Mouse (Mus musculus) midbrain, embryonic 11.5 days (tissue): ENCODE measurements around the gene Npnt. TPM values are rescaled to one million over a fixed set of nuclear protein-coding genes. Genes with fewer than 3 reads are reported as not detected.

Experiments used
- ATAC-seq: fragments of 200-750 bp; cut with Nextera tagmentation; 2 replicates; pipeline ENCODE4 v1.8.0; 2017; ENCODE audit warnings: moderate TSS enrichment, moderate library complexity; ENCODE audit not compliant: low FRiP score
- DNase-seq: peaks from one replicate; pipeline ENCODE4 v3.0.0; 2015; ENCODE audit warnings: low spot score; ENCODE audit errors: missing footprints
- H3K27ac ChIP-seq: fragments of 300-500 bp; sonication (generic); 2 replicates; pipeline ENCODE4 v1.5.1; 2014; ENCODE audit warnings: low read depth, low read length
- H3K27me3 ChIP-seq: fragments of 300-500 bp; sonication (generic); 2 replicates; pipeline ENCODE4 v1.6.1; 2014; ENCODE audit warnings: mild to moderate bottlenecking, low read length, moderate library complexity, mixed read lengths; ENCODE audit not compliant: control insufficient read depth, insufficient read depth
- H3K36me3 ChIP-seq: fragments of 300-500 bp; sonication (generic); 2 replicates; pipeline ENCODE4 v1.6.1; 2014; ENCODE audit warnings: mild to moderate bottlenecking, low read length, moderate library complexity, mixed read lengths; ENCODE audit not compliant: control insufficient read depth, insufficient read depth
- H3K4me1 ChIP-seq: fragments of 300-500 bp; sonication (generic); 2 replicates; pipeline ENCODE4 v1.6.1; 2014; ENCODE audit warnings: low read length; ENCODE audit not compliant: control insufficient read depth, insufficient read depth
- H3K4me2 ChIP-seq: fragments of 300-500 bp; sonication (generic); 2 replicates; pipeline ENCODE4 v1.6.1; 2014; ENCODE audit warnings: mild to moderate bottlenecking, moderate library complexity
- H3K4me3 ChIP-seq: fragments of 300-500 bp; sonication (generic); 2 replicates; pipeline ENCODE4 v1.5.1; 2014; ENCODE audit warnings: low read depth, low read length
- H3K9ac ChIP-seq: fragments of 300-500 bp; sonication (generic); 2 replicates; pipeline ENCODE4 v1.6.1; 2014; ENCODE audit warnings: low read length
- H3K9me3 ChIP-seq: fragments of 300-500 bp; sonication (generic); 2 replicates; pipeline ENCODE4 v1.6.1; 2016; ENCODE audit warnings: low read length; ENCODE audit not compliant: control insufficient read depth
- WGBS: fragments of 180-500 bp; shearing (Covaris S2); extraction: QIAGEN DNeasy Blood & Tissue Kit; methylation state at CpG from one replicate; pipeline ENCODE4 v1.1.7; 2014; 5-methylcytosine and 5-hydroxymethylcytosine counted together
- polyA plus RNA-seq: library from polyadenylated mRNA; unstranded; fragments of >200 nt; fragmentation: Nextera tagmentation; extraction: Ambion mirVana; gene quantifications from 2 replicates; pipeline ENCODE4 v1.2.1, GENCODE M21; 2014

Gene Npnt
- polyA plus RNA-seq, 1 experiment from 2014 or later, result 7.6 TPM

GRCm38 (mm10) chr3:132849669-132850068, 100.4 kb downstream of the Npnt start:
- Histone ChIP-seq H3K4me1 (no peaks in the 10 kb centered on the region), H3K9ac (no peak overlapping the region), H3K9me3 (no peaks in the 10 kb centered on the region), H3K4me2 (no peak overlapping the region), H3K27ac (no peak overlapping the region), H3K4me3 (no peak overlapping the region), H3K27me3 (no peaks in the 10 kb centered on the region), H3K36me3 (no peaks in the 10 kb centered on the region)
- whole genome bisulfite sequencing, result 76% methylated on average over 7 of the region's 7 CpGs
- DNase-seq (no peak), ATAC-seq (no peak)

GRCm38 (mm10) chr3:132842676-132843075, 107.4 kb downstream of the Npnt start:
- Histone ChIP-seq H3K9me3 (no peaks in the 10 kb centered on the region), H3K36me3 (peaks cover 7% of the 10 kb centered on the region), H3K4me3 (no peak overlapping the region), H3K4me2 (no peak overlapping the region), H3K27ac (no peak overlapping the region), H3K4me1 (no peaks in the 10 kb centered on the region), H3K9ac (no peak overlapping the region), H3K27me3 (no peaks in the 10 kb centered on the region)
- 94% methylated on average over 6 of the region's 6 CpGs for WGBS
- peak; percentile 45 for DNase-seq
- ATAC-seq, result no peak

- no peak overlapping the region for H3K27ac ChIP-seq
- peak; percentile 66 for DNase-seq
These were observed 110.6 kb downstream of the Npnt start for GRCm38 (mm10) chr3:132839516-132839915.

GRCm38 (mm10) chr3:132838656-132839417, 111.3 kb downstream of the Npnt start:
- H3K9ac ChIP-seq, result no peak overlapping the region
- H3K4me2 ChIP-seq, result no peak overlapping the region
- no peaks in the 10 kb centered on the region for H3K4me1 ChIP-seq
- H3K9me3 ChIP-seq, result no peaks in the 10 kb centered on the region
- WGBS, result 93% methylated on average over 14 of the region's 15 CpGs
- DNase-seq (peak; percentile 39), ATAC-seq (no peak)
- H3K36me3 ChIP-seq, result peaks cover 7% of the 10 kb centered on the region
- no peak overlapping the region for H3K27ac ChIP-seq
- no peak overlapping the region for H3K4me3 ChIP-seq
- no peaks in the 10 kb centered on the region for H3K27me3 ChIP-seq

More at GRCm38 (mm10) chr3:132839516-132839915, 110.6 kb downstream of the Npnt start:
- H3K4me3 ChIP-seq, result no peak overlapping the region
- peaks cover 7% of the 10 kb centered on the region for H3K36me3 ChIP-seq
- 88% methylated on average over 8 of the region's 8 CpGs for WGBS
- H3K4me2 ChIP-seq, result no peak overlapping the region
- no peaks in the 10 kb centered on the region for H3K27me3 ChIP-seq
- no peaks in the 10 kb centered on the region for H3K4me1 ChIP-seq
- no peak for ATAC-seq
- H3K9me3 ChIP-seq, result no peaks in the 10 kb centered on the region
- H3K9ac ChIP-seq, result no peak overlapping the region

- H3K27me3 ChIP-seq, result no peaks in the 10 kb centered on the region
- H3K4me3 ChIP-seq, result no peak overlapping the region
- ATAC-seq (no peak), DNase-seq (peak; percentile 60)
- H3K9ac ChIP-seq, result no peak overlapping the region
- H3K27ac ChIP-seq, result no peak overlapping the region
- no peaks in the 10 kb centered on the region for H3K4me1 ChIP-seq
- H3K9me3 ChIP-seq, result no peaks in the 10 kb centered on the region
- H3K36me3 ChIP-seq, result peaks cover 7% of the 10 kb centered on the region
- 88% methylated on average over 4 of the region's 4 CpGs for WGBS
- H3K4me2 ChIP-seq, result no peak overlapping the region
These were observed 113.0 kb downstream of the Npnt start for GRCm38 (mm10) chr3:132837134-132837533.

- no peaks in the 10 kb centered on the region for H3K27me3 ChIP-seq
- H3K4me1 ChIP-seq, result no peaks in the 10 kb centered on the region
- no peak overlapping the region for H3K27ac ChIP-seq
- DNase-seq (no peak), ATAC-seq (no peak)
- no peak overlapping the region for H3K4me2 ChIP-seq
- no peaks in the 10 kb centered on the region for H3K9me3 ChIP-seq
- whole genome bisulfite sequencing, result 80% methylated on average over 6 of the region's 6 CpGs
- H3K9ac ChIP-seq, result no peak overlapping the region
- H3K36me3 ChIP-seq, result peaks cover 7% of the 10 kb centered on the region
- no peak overlapping the region for H3K4me3 ChIP-seq
These were observed 114.8 kb downstream of the Npnt start for GRCm38 (mm10) chr3:132835118-132835794.

Other genes starting within 250 kb of the Npnt start
- 28.4 and 30.1 TPM in 2 replicates for gene Ints12, start 141.5 kb upstream of the Npnt start, polyA plus RNA-seq
- 9.5 and 11.7 TPM in 2 replicates for gene Gstcd, start 141.7 kb upstream of the Npnt start, polyA plus RNA-seq